ENCODE assay signal across 8 mouse cellular contexts in the genomic region with DNA sequence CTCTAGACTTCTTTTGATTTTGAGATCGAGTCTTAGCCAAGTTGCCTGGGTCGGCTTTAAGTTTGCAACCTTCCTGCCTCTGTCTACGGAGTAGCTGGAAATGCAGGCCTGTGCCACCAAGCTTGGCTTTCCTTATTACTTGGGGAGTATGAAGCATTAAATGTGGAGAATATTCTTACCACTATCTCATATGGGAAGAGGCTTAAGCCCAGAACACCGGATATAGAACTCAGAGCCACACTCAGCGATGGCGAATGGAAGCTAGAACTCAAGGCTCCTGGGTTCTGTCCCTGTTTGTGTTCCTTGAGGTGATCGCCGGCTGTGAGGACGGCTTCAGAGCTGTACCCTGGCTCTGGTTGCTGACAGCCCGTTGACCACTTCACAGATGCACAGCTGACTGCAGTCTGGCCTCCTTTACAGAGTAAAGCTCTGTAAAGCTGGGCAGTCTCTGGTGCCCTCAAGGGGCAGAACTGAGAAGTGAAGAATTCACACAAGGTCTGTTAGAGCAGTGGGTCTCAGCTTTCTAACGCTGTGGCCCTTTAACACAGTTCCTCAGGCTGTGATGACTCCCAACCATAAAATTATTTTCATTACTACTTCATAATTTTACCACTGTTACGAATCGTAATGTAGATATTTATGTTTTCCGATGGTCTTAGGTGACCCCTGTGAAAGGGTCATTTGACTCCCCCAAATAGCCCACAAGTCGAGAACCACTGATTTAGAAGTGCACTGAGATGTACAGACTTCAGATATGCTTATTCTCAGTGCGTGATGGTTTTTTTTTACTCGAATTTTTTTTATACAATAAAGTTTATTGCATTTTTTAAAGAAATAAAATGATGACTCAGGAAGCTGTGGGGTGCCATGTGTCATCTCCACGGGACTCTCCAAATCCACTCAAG. TPM values are rescaled to one million over a fixed set of nuclear protein-coding genes. Genes with fewer than 3 reads are reported as not detected.
A peak's percentile ranks its signal among the peaks of the same experiment; 100 is the strongest.
DNase-seq lines count a peak whose midpoint lies in the region; ATAC-seq and TF ChIP-seq lines count a peak whose summit lies in the region.

No protein-coding gene starts in this region.

- no peak overlapping the region for H3K4me2 ChIP-seq in embryonic facial prominence, embryonic 15.5 days (replicated peaks)
- H3K4me2 ChIP-seq in heart, embryonic 14.5 days (ENCODE audit: low read length): no peak overlapping the region
- no peak overlapping the region for H3K4me2 ChIP-seq in stomach, postnatal 0 days (replicated peaks; ENCODE audit: low read depth)

- peak; percentile 79 for ATAC-seq in embryonic facial prominence, embryonic 15.5 days (ENCODE audit: insufficient number of reproducible peaks, low FRiP score, low TSS enrichment, low read depth)
- ATAC-seq in heart, embryonic 14.5 days (ENCODE audit: insufficient number of reproducible peaks, insufficient read depth, low FRiP score, low read depth): peak; percentile 69
- ATAC-seq in stomach, postnatal 0 days (ENCODE audit: low FRiP score, low TSS enrichment): peak; percentile 83

- no peak for TF ChIP-seq EP300 in stomach, postnatal 0 days (optimal IDR thresholded peaks at IDR 0.05)

- TF ChIP-seq CTCF in bone marrow, adult 2 months (IDR thresholded peaks at IDR 0.05; ENCODE audit: control insufficient read depth, insufficient read depth, low read length): peak; percentile 77
- peak; percentile 74 for TF ChIP-seq CTCF in liver, adult 2 months (IDR thresholded peaks at IDR 0.05; ENCODE audit: low read depth, low read length)
- peak; percentile 98 for TF ChIP-seq CTCF in stomach, postnatal 0 days (IDR thresholded peaks at IDR 0.05; ENCODE audit: low read depth)

- H3K27me3 ChIP-seq in embryonic facial prominence, embryonic 15.5 days: no peaks in the 10 kb centered on the region
- no peaks in the 10 kb centered on the region for H3K27me3 ChIP-seq in heart, embryonic 14.5 days (ENCODE audit: control insufficient read depth, insufficient read depth, low read length)
- H3K27me3 ChIP-seq in liver, adult 2 months (ENCODE audit: control insufficient read depth, insufficient read depth, low read length): no peaks in the 10 kb centered on the region
- no peaks in the 10 kb centered on the region for H3K27me3 ChIP-seq in stomach, postnatal 0 days (ENCODE audit: control insufficient read depth, insufficient read depth, low read length)

- no peak for TF ChIP-seq POLR2A in bone marrow, adult 2 months (IDR thresholded peaks at IDR 0.05; ENCODE audit: borderline replicate concordance, control insufficient read depth, low read depth, low read length)
- TF ChIP-seq POLR2A in liver, adult 2 months (IDR thresholded peaks at IDR 0.05; ENCODE audit: extremely low read depth, insufficient read depth, low read length): no peak

- no peak overlapping the region for H3K27ac ChIP-seq in bone marrow, adult 2 months (ENCODE audit: control insufficient read depth, insufficient read depth, low read depth, low read length, poor library complexity)
- H3K27ac ChIP-seq in embryonic facial prominence, embryonic 15.5 days (replicated peaks): no peak overlapping the region
- H3K27ac ChIP-seq in heart, embryonic 14.5 days (replicated peaks in 1 of 2; ENCODE audit: control insufficient read depth in 1 of 2, insufficient read depth in 1 of 2, low read depth in 2 of 2, low read length in 2 of 2): no peak overlapping the region
- H3K27ac ChIP-seq in liver, adult 2 months (replicated peaks; ENCODE audit: insufficient read depth, low read depth, low read length): no peak overlapping the region
- H3K27ac ChIP-seq in stomach, postnatal 0 days (replicated peaks): no peak overlapping the region

- no peaks in the 10 kb centered on the region; the same call in none of the 2 replicates for H3K4me1 ChIP-seq in bone marrow, adult 2 months (ENCODE audit: control insufficient read depth, insufficient read depth, low read length)
- H3K4me1 ChIP-seq in embryonic facial prominence, embryonic 15.5 days: no peaks in the 10 kb centered on the region
- H3K4me1 ChIP-seq in heart, embryonic 14.5 days (ENCODE audit: control insufficient read depth in 2 of 2, insufficient read depth in 2 of 2, low read length in 2 of 2): peaks cover 4 to 6% of the 10 kb centered on the region in 2 experiments; a peak in 3 of 4 replicates
- peaks cover 4% of the 10 kb centered on the region for H3K4me1 ChIP-seq in liver, adult 2 months (ENCODE audit: control insufficient read depth, insufficient read depth, low read length)
- H3K4me1 ChIP-seq in stomach, postnatal 0 days (replicated peaks; ENCODE audit: control insufficient read depth, insufficient read depth): no peaks in the 10 kb centered on the region

- no peaks in the 10 kb centered on the region for H3K9me3 ChIP-seq in embryonic facial prominence, embryonic 15.5 days (replicated peaks)
- H3K9me3 ChIP-seq in heart, embryonic 14.5 days (ENCODE audit: control insufficient read depth, low read length): no peaks in the 10 kb centered on the region
- H3K9me3 ChIP-seq in stomach, postnatal 0 days (ENCODE audit: control insufficient read depth, low read length): no peaks in the 10 kb centered on the region

- H3K4me3 ChIP-seq in bone marrow, adult 2 months (replicated peaks; ENCODE audit: control insufficient read depth, low read depth, low read length): no peak overlapping the region
- H3K4me3 ChIP-seq in embryonic facial prominence, embryonic 15.5 days (replicated peaks): no peak overlapping the region
- H3K4me3 ChIP-seq in heart, embryonic 14.5 days (ENCODE audit: control insufficient read depth in 1 of 2, insufficient read depth in 1 of 2, low read depth in 1 of 2, low read length in 2 of 2): no peak overlapping the region
- H3K4me3 ChIP-seq in liver, adult 2 months (ENCODE audit: insufficient read depth, low read depth, low read length): no peak overlapping the region
- H3K4me3 ChIP-seq in stomach, postnatal 0 days (ENCODE audit: low read depth, low read length): no peak overlapping the region

- no peaks in the 10 kb centered on the region for H3K79me2 ChIP-seq in liver, adult 2 months (ENCODE audit: control insufficient read depth, insufficient read depth, low read length)

- no peak overlapping the region for H3K9ac ChIP-seq in embryonic facial prominence, embryonic 15.5 days
- no peak overlapping the region for H3K9ac ChIP-seq in heart, embryonic 14.5 days (ENCODE audit: low read length)
- H3K9ac ChIP-seq in liver, adult 2 months (ENCODE audit: low read depth, low read length): no peak overlapping the region
- H3K9ac ChIP-seq in stomach, postnatal 0 days (ENCODE audit: low read length): no peak overlapping the region

- DNase-seq in B cell, adult 2 months: peak; percentile 35 to 37
- DNase-seq in kidney, postnatal 10 days: peak; percentile 86
- DNase-seq in liver, adult 2 months (ENCODE audit: extremely low read depth, low read depth, low spot score): peak; percentile 35
- peak; percentile 73 for DNase-seq in neural tube, embryonic 10.5 days (ENCODE audit: extremely low spot score, low spot score)
- peak; percentile 76 for DNase-seq in stomach, postnatal 0 days (ENCODE audit: low spot score)

- H3K36me3 ChIP-seq in embryonic facial prominence, embryonic 15.5 days: no peaks in the 10 kb centered on the region
- H3K36me3 ChIP-seq in heart, embryonic 14.5 days (ENCODE audit: control insufficient read depth, insufficient read depth, low read length): no peaks in the 10 kb centered on the region
- no peaks in the 10 kb centered on the region for H3K36me3 ChIP-seq in liver, adult 2 months (ENCODE audit: control insufficient read depth, insufficient read depth, low read length)
- H3K36me3 ChIP-seq in stomach, postnatal 0 days (ENCODE audit: control insufficient read depth, insufficient read depth, low read length): no peaks in the 10 kb centered on the region

- 61% methylated on average over 18 of the region's 18 CpGs for WGBS in bone marrow, adult 2 months
- 59% methylated on average over 18 of the region's 18 CpGs for WGBS in embryonic facial prominence, embryonic 15.5 days
- WGBS in heart, embryonic 14.5 days: 55% methylated on average over 18 of the region's 18 CpGs
- WGBS in liver, adult 2 months: 63% methylated on average over 18 of the region's 18 CpGs
- WGBS in stomach, postnatal 0 days: 54% methylated on average over 18 of the region's 18 CpGs

RNA-seq across cellular contexts. Expression of a gene that starts 23.6 kb away (rescaled TPM):
- polyA plus RNA-seq in bone marrow, adult 2 months (2011; ENCODE audit: insufficient read depth, insufficient read length, low replicate concordance, missing spikeins): 34.3 and 68.3 TPM in 2 replicates
- 10.8 and 13.1 TPM in 2 replicates for polyA plus RNA-seq in embryonic facial prominence, embryonic 15.5 days (2015; fragmentation: Nextera tagmentation; extraction: Ambion mirVana)
- 18.3 and 18.5 TPM in 2 replicates for polyA plus RNA-seq in heart, embryonic 14.5 days (2014; fragmentation: Nextera tagmentation; extraction: Ambion mirVana)
- 1.8 and 3.2 TPM in 2 replicates for total RNA-seq in liver, adult 2 months (2014; rRNA removed)
- polyA plus RNA-seq in liver, adult 2 months (2012; rRNA removed): 3.1 and 6.7 TPM in 2 replicates
- polyA plus RNA-seq in stomach, postnatal 0 days (2015; fragmentation: Nextera tagmentation; extraction: Ambion mirVana): 6.8 and 8.0 TPM in 2 replicates

RNA-seq across cellular contexts. Expression of a gene that starts 31.1 kb away (rescaled TPM):
- 3.8 and 12.8 TPM in 2 replicates for polyA plus RNA-seq in bone marrow, adult 2 months (2011; ENCODE audit: insufficient read depth, insufficient read length, low replicate concordance, missing spikeins)
- polyA plus RNA-seq in embryonic facial prominence, embryonic 15.5 days (2015; fragmentation: Nextera tagmentation; extraction: Ambion mirVana): 30.6 and 34.5 TPM in 2 replicates
- 30.5 and 33.1 TPM in 2 replicates for polyA plus RNA-seq in heart, embryonic 14.5 days (2014; fragmentation: Nextera tagmentation; extraction: Ambion mirVana)
- total RNA-seq in liver, adult 2 months (2014; rRNA removed): 0.37 and 0.67 TPM in 2 replicates
- 0.44 and 0.46 TPM in 2 replicates for polyA plus RNA-seq in liver, adult 2 months (2012; rRNA removed)
- 31.8 and 33.6 TPM in 2 replicates for polyA plus RNA-seq in stomach, postnatal 0 days (2015; fragmentation: Nextera tagmentation; extraction: Ambion mirVana)

Comparison
In these comparisons a context has a peak if more than half of its experiments do, and no peak if none do; other contexts are left out.
1. DNase-seq: peak in every context shown above with its lines; median percentile 86 in kidney, postnatal 10 days; 76 in stomach, postnatal 0 days; 73 in neural tube, embryonic 10.5 days; 36 in B cell, adult 2 months; 35 in liver, adult 2 months.